Mouse (Mus musculus): ENCODE data around the gene Strip2. TPM values are rescaled to one million over a fixed set of nuclear protein-coding genes. Genes with fewer than 3 reads are reported as not detected.

Gene Strip2
- polyA plus RNA-seq, 1 experiment: 1.4 TPM

DNA sequence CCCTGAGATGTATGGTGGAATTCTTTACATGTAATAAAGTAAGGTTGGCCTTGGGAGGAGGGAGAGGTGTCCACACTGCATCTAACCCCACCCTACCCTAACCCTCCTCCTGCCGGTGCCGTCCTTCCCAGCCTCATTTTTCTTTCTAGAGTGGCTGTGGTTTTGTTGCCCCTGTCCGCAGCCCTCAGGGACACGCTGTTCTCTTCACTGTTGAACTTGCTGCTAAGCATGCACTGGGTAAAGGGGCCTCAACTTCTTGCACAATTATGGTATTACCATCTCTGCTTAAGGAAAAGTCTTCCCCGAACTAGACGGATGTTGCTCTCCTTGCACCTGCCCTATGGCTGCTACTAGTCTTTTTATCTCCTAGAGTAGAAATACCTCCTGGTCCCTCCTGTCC, 69.2 kb downstream of the Strip2 start:
- H3K4me3 ChIP-seq (ENCODE audit: insufficient read depth, low read depth, low read length): no peak overlapping the region
- no peak for TF ChIP-seq POLR2A (IDR thresholded peaks at IDR 0.05; ENCODE audit: low read depth, low read length)

DNA sequence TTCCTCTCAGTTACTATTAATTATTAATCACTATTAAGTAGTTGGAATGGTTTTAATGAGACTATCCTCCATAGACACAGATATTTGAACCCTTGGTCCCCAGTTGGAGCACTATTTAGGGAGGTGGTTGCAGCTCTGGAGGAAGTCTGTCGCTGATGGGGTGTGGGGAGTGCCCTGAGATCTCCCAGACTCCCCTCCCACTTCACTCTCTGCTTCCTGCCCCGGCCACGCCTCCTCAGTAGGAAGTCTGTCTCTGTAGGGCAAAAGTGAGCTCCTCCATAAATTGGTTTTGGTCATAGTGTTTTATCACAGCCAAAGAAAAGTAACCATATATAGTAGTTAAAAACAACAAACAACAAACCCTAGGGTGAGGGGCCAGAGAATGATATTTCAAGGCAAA, 70.4 kb downstream of the Strip2 start:
- Histone ChIP-seq H3K4me3 (ENCODE audit: insufficient read depth, low read depth, low read length) (no peak overlapping the region), H3K27me3 (replicated peaks; ENCODE audit: control insufficient read depth, insufficient read depth, low read length) (no peaks in the 10 kb centered on the region), H3K4me1 (ENCODE audit: control insufficient read depth, insufficient read depth, low read length) (0 out of 2 replicates have a peak, but pooled peaks cover 3% of the 10 kb centered on the region), H3K27ac (ENCODE audit: insufficient read depth, low read depth, low read length) (no peak overlapping the region), H3K36me3 (ENCODE audit: control insufficient read depth, insufficient read depth, low read length) (no peaks in the 10 kb centered on the region)
- TF ChIP-seq POLR2A (IDR thresholded peaks at IDR 0.05; ENCODE audit: low read depth, low read length) (no peak), CTCF (conservative IDR thresholded peaks at IDR 0.05; ENCODE audit: insufficient read depth, insufficient read length, low read depth, low read length) (no peak)
- no peak for DNase-seq
- 61% methylated on average over 3 of the region's 3 CpGs for WGBS

More for the DNA sequence above, 69.2 kb downstream of the Strip2 start:
- Histone ChIP-seq H3K27ac (ENCODE audit: insufficient read depth, low read depth, low read length) (no peak overlapping the region), H3K4me1 (ENCODE audit: control insufficient read depth, insufficient read depth, low read length) (0 out of 2 replicates have a peak, but pooled peaks cover 3% of the 10 kb centered on the region), H3K27me3 (replicated peaks; ENCODE audit: control insufficient read depth, insufficient read depth, low read length) (no peaks in the 10 kb centered on the region), H3K36me3 (ENCODE audit: control insufficient read depth, insufficient read depth, low read length) (no peaks in the 10 kb centered on the region)
- DNase-seq: no peak
- 75% methylated on average over 6 of the region's 6 CpGs for WGBS

- Histone ChIP-seq H3K27me3 (replicated peaks; ENCODE audit: control insufficient read depth, insufficient read depth, low read length) (no peaks in the 10 kb centered on the region), H3K4me1 (ENCODE audit: control insufficient read depth, insufficient read depth, low read length) (no peaks in the 10 kb centered on the region), H3K4me3 (ENCODE audit: insufficient read depth, low read depth, low read length) (no peak overlapping the region), H3K36me3 (ENCODE audit: control insufficient read depth, insufficient read depth, low read length) (no peaks in the 10 kb centered on the region), H3K27ac (ENCODE audit: insufficient read depth, low read depth, low read length) (no peak overlapping the region)
- no peak for TF ChIP-seq CTCF (conservative IDR thresholded peaks at IDR 0.05; ENCODE audit: insufficient read depth, insufficient read length, low read depth, low read length)
- TF ChIP-seq POLR2A (IDR thresholded peaks at IDR 0.05; ENCODE audit: low read depth, low read length): no peak
- 75% methylated on average over 9 of the region's 9 CpGs for WGBS
- no peak for DNase-seq
Measured at GRCm38 (mm10) chr6:29998140-29998539, 81.3 kb downstream of the Strip2 start.

- H3K4me1 ChIP-seq (ENCODE audit: control insufficient read depth, insufficient read depth, low read length): no peaks in the 10 kb centered on the region
- TF ChIP-seq CTCF (conservative IDR thresholded peaks at IDR 0.05; ENCODE audit: insufficient read depth, insufficient read length, low read depth, low read length) (no peak), POLR2A (IDR thresholded peaks at IDR 0.05; ENCODE audit: low read depth, low read length) (no peak)
- no peak overlapping the region for H3K4me3 ChIP-seq (ENCODE audit: insufficient read depth, low read depth, low read length)
- no peak overlapping the region for H3K27ac ChIP-seq (ENCODE audit: insufficient read depth, low read depth, low read length)
- no peaks in the 10 kb centered on the region for H3K27me3 ChIP-seq (replicated peaks; ENCODE audit: control insufficient read depth, insufficient read depth, low read length)
- 55% methylated on average over 4 of the region's 4 CpGs for WGBS
- no peak for DNase-seq
- no peaks in the 10 kb centered on the region for H3K36me3 ChIP-seq (ENCODE audit: control insufficient read depth, insufficient read depth, low read length)
Measured at GRCm38 (mm10) chr6:29998771-29999170, 82.0 kb downstream of the Strip2 start.

DNA sequence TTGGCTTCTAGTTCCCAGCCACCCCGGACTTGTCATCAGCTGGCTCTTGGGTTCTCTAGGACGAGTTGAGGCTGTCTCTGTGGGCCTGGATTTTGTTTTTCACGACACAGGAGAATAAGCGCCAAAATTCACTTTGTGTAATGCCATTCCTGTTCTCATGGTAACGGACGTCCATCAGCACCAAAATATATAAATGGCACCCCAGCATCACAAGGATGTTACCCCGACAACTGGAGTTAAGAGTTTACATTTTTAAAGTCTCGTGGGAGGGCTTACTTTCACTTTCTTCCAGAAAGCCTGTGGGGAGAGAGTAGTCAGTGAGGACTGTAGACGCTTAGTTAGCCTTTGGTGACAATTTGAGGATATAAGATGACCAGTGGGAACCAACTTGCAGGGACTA, 85.8 kb downstream of the Strip2 start:
- DNase-seq: no peak

DNA sequence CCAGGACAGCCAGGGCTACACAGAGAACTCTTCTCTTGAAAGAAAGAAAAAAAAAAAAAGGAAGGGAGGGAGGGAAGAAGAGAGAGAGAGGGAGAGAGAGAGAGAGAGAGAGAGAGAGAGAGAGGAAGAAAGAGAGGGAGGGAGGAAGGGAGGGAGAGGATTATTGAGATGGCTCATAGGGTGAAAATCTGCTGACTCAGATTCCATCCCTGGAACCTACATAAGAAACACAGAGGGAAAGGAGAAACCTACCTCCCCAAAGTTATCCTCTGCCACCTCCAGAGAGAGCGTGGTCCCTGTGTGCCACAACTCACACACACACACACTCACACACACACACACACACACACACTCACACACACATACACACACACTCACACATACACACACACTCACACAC, 89.0 kb downstream of the Strip2 start:
- no peak overlapping the region for H3K4me3 ChIP-seq (ENCODE audit: insufficient read depth, low read depth, low read length)
- H3K4me1 ChIP-seq (ENCODE audit: control insufficient read depth, insufficient read depth, low read length): no peaks in the 10 kb centered on the region
- DNase-seq: no peak
- no peak for TF ChIP-seq POLR2A (IDR thresholded peaks at IDR 0.05; ENCODE audit: low read depth, low read length)
- no peak for TF ChIP-seq CTCF (conservative IDR thresholded peaks at IDR 0.05; ENCODE audit: insufficient read depth, insufficient read length, low read depth, low read length)
- 100% methylated on average over 1 of the region's 1 CpGs for WGBS
- H3K27me3 ChIP-seq (replicated peaks; ENCODE audit: control insufficient read depth, insufficient read depth, low read length): no peaks in the 10 kb centered on the region
- H3K27ac ChIP-seq (ENCODE audit: insufficient read depth, low read depth, low read length): no peak overlapping the region
- H3K36me3 ChIP-seq (ENCODE audit: control insufficient read depth, insufficient read depth, low read length): no peaks in the 10 kb centered on the region

More for the DNA sequence above, 85.8 kb downstream of the Strip2 start:
- Histone ChIP-seq H3K36me3 (ENCODE audit: control insufficient read depth, insufficient read depth, low read length) (no peaks in the 10 kb centered on the region), H3K4me1 (ENCODE audit: control insufficient read depth, insufficient read depth, low read length) (no peaks in the 10 kb centered on the region), H3K27me3 (replicated peaks; ENCODE audit: control insufficient read depth, insufficient read depth, low read length) (no peaks in the 10 kb centered on the region), H3K27ac (ENCODE audit: insufficient read depth, low read depth, low read length) (no peak overlapping the region), H3K4me3 (ENCODE audit: insufficient read depth, low read depth, low read length) (no peak overlapping the region)
- WGBS: 82% methylated on average over 9 of the region's 9 CpGs
- TF ChIP-seq CTCF (conservative IDR thresholded peaks at IDR 0.05; ENCODE audit: insufficient read depth, insufficient read length, low read depth, low read length): no peak
- TF ChIP-seq POLR2A (IDR thresholded peaks at IDR 0.05; ENCODE audit: low read depth, low read length): no peak

- peak; percentile 15 for DNase-seq
- WGBS: 63% methylated on average over 7 of the region's 7 CpGs
- H3K36me3 ChIP-seq (ENCODE audit: control insufficient read depth, insufficient read depth, low read length): no peaks in the 10 kb centered on the region
- H3K4me3 ChIP-seq (ENCODE audit: insufficient read depth, low read depth, low read length): no peak overlapping the region
- no peaks in the 10 kb centered on the region for H3K27me3 ChIP-seq (replicated peaks; ENCODE audit: control insufficient read depth, insufficient read depth, low read length)
- TF ChIP-seq CTCF (conservative IDR thresholded peaks at IDR 0.05; ENCODE audit: insufficient read depth, insufficient read length, low read depth, low read length): no peak
- no peak for TF ChIP-seq POLR2A (IDR thresholded peaks at IDR 0.05; ENCODE audit: low read depth, low read length)
- H3K27ac ChIP-seq (ENCODE audit: insufficient read depth, low read depth, low read length): no peak overlapping the region
- no peaks in the 10 kb centered on the region for H3K4me1 ChIP-seq (ENCODE audit: control insufficient read depth, insufficient read depth, low read length)
Measured at GRCm38 (mm10) chr6:30009204-30009603, 92.4 kb downstream of the Strip2 start.

Other genes starting within 250 kb of the Strip2 start
- 34.1 and 39.8 TPM in 2 replicates for gene Tspan33, start 222.8 kb upstream of the Strip2 start, polyA plus RNA-seq (2012; rRNA removed)
- gene Smo, start 181.5 kb upstream of the Strip2 start, polyA plus RNA-seq (2012; rRNA removed): 53.4 and 59.5 TPM in 2 replicates
- gene Ahcyl2, start 149.0 kb upstream of the Strip2 start, polyA plus RNA-seq (2012; rRNA removed): 107 and 122 TPM in 2 replicates
- gene Nrf1, start 131.0 kb downstream of the Strip2 start, polyA plus RNA-seq (2012; rRNA removed): 22.9 and 25.0 TPM in 2 replicates

Data from kidney, adult 2 months (tissue).